Mouse (Mus musculus): ENCODE results near the gene Fer1l5. TPM values are rescaled to one million over a fixed set of nuclear protein-coding genes. Genes with fewer than 3 reads are reported as not detected.

Gene Fer1l5
- not detected for total RNA-seq (2023)

GRCm38 (mm10) chr1:36371934-36372845 is at the start of gene Fer1l5:
TSS of gene Fer1l5 (plus strand) at chr1:36372291.

DNA sequence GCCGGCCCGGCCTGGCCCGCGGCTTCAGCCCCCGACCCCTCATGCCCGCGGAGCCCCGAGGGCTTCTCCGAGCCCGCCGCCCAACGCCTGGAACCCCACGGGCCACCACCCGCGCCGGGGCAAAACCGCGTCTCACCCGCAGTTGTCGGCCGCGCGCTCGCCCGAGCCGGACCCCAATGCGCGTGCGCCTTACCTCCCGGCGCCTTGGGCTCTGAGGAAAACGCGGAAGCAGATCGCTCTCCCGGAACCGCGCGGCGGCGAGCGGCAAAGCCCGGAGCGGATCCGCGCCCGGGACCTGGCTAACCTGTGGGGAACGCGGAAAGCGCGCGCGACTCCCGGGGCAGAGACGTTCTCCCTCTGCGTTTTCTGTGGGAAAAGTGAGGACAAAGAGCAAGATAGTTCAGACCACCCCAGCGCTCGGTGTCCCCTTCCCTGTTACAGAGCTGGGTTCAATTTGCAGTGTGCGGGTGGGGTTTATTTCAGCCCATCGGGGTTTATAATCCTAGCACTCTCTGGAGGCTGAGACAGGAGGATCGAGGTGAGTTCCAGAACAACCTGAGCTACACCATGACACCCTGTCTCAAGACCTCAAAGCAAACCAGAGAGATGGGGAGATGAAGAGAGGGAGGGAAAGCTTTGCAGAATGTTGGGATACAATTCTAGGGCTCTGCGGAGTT is 3.0 kb upstream of the Fer1l5 start, which contains the start of gene Kansl3:
TSS of gene Kansl3 (minus strand) at position 213 of the 677 bp plus-strand sequence.

GRCm38 (mm10) chr1:36444471-36445464 is 72.7 kb downstream of the Fer1l5 start, which contains the start of gene Lman2l:
TSS of gene Lman2l (minus strand) at chr1:36445271.

GRCm38 (mm10) chr1:36471181-36472105 is 99.4 kb downstream of the Fer1l5 start, which contains the start of gene Cnnm4:
TSS of gene Cnnm4 (plus strand) at chr1:36471620.

Other genes starting within 250 kb of the Fer1l5 start
- 100 to 1,000 TPM in 1 of 2 experiments, 10 to 100 TPM in 1; 89.3 to 108 TPM for gene Uggt1, start 127.6 kb upstream of the Fer1l5 start, total RNA-seq (2023)
- 100 to 1,000 TPM; 114 to 127 TPM for gene Neurl3, start 97.6 kb upstream of the Fer1l5 start, total RNA-seq (2023)
- 100 to 1,000 TPM; 138 to 170 TPM for gene Arid5a, start 64.6 kb upstream of the Fer1l5 start, total RNA-seq (2023)
- 10 to 100 TPM; 77.2 to 86.3 TPM for gene Kansl3, start 3.1 kb upstream of the Fer1l5 start, total RNA-seq (2023)
- gene Lman2l, start 73.0 kb downstream of the Fer1l5 start, total RNA-seq (2023), result 10 to 100 TPM; 29.5 to 43.4 TPM
- gene Cnnm4, start 99.3 kb downstream of the Fer1l5 start, total RNA-seq (2023), result 10 to 100 TPM; 24.6 to 24.7 TPM
- 10 to 100 TPM; 35.2 to 38.8 TPM for gene Cnnm3, start 139.6 kb downstream of the Fer1l5 start, total RNA-seq (2023)
- 10 to 100 TPM; 28.6 to 29.7 TPM for gene Ankrd23, start 164.6 kb downstream of the Fer1l5 start, total RNA-seq (2023)
- gene Gm42417, start 167.1 kb downstream of the Fer1l5 start, total RNA-seq (2023), result not detected
- gene Ankrd39, start 175.2 kb downstream of the Fer1l5 start, total RNA-seq (2023), result 10 to 100 TPM; 14.1 to 22.9 TPM
- not detected for gene Sema4c, start 186.1 kb downstream of the Fer1l5 start, total RNA-seq (2023)

Measured in B cell, adult 67 days (primary cell).